ENCODE assay signal across 11 mouse cellular contexts in genomic region chr3:101885591-101885990, GRCm38 (mm10). TPM values are rescaled to one million over a fixed set of nuclear protein-coding genes. Genes with fewer than 3 reads are reported as not detected.
A peak's percentile ranks its signal among the peaks of the same experiment; 100 is the strongest.
DNase-seq lines count a peak whose midpoint lies in the region; ATAC-seq and TF ChIP-seq lines count a peak whose summit lies in the region.
"Had no signal": no experiment of that assay in that cellular context is flagged by ENCODE, and none has a peak within 500 bp of the region (broad histone marks: within the 10 kb centered on the region; RNA-seq: fewer than 3 reads in every experiment).

No protein-coding gene starts in this region.

- H3K9ac ChIP-seq in limb, embryonic 14.5 days (ENCODE audit: low read depth, low read length, severe bottlenecking), result no peak overlapping the region

- 0 out of 2 replicates have a peak, but pooled peaks have one; percentile 53 for ATAC-seq in limb, embryonic 14.5 days (ENCODE audit: low FRiP score, low read depth)
- no peak for ATAC-seq in monocyte, adult 5-6 weeks (replicated peaks; ENCODE audit: insufficient number of reproducible peaks, low FRiP score, low TSS enrichment, poor library complexity, severe bottlenecking)

- no peak overlapping the region for H3K4me2 ChIP-seq in limb, embryonic 14.5 days (replicated peaks; ENCODE audit: low read depth, low read length, severe bottlenecking)

- no peak for TF ChIP-seq POLR2A in limb, embryonic 14.5 days (IDR thresholded peaks at IDR 0.05; ENCODE audit: borderline replicate concordance, extremely low read depth, insufficient read depth, insufficient read length)

- WGBS in limb, embryonic 14.5 days, result 69% methylated on average over 3 of the region's 3 CpGs

- H3K9me3 ChIP-seq in limb, embryonic 14.5 days (ENCODE audit: control insufficient read depth, low read length), result no peaks in the 10 kb centered on the region

- H3K36me3 ChIP-seq in limb, embryonic 14.5 days (ENCODE audit: control insufficient read depth, insufficient read depth, low read length), result no peaks in the 10 kb centered on the region

- DNase-seq in frontal cortex, postnatal 36 days (ENCODE audit: low spot score in 2 of 2), result peak; percentile 16 to 21
- no peak for DNase-seq in frontal cortex, postnatal 25 days (ENCODE audit: low spot score in 2 of 2)
- peak; percentile 22 to 40 for DNase-seq in urinary bladder, postnatal 36 days (ENCODE audit: low spot score in 2 of 2)
- no peak for DNase-seq in urinary bladder, postnatal 25 days (ENCODE audit: low spot score)
- DNase-seq in limb, embryonic 14.5 days (ENCODE audit: low spot score), result peak; percentile 20
- peak; percentile 33 for DNase-seq in testis, postnatal 14 days (ENCODE audit: low spot score)
- DNase-seq in spleen, adult 12 weeks (ENCODE audit: low spot score), result no peak
- DNase-seq: thymus, postnatal 36 days had no signal

- H3K27ac ChIP-seq in limb, embryonic 14.5 days (replicated peaks; ENCODE audit: low read depth, low read length), result no peak overlapping the region

- H3K4me1 ChIP-seq in limb, embryonic 14.5 days (ENCODE audit: control insufficient read depth, insufficient read depth, low read length), result no peaks in the 10 kb centered on the region; the same call in 1 of the 2 replicates

- no peak overlapping the region for H3K4me3 ChIP-seq in limb, embryonic 14.5 days (replicated peaks; ENCODE audit: low read length)

- no peaks in the 10 kb centered on the region for H3K27me3 ChIP-seq in limb, embryonic 14.5 days (ENCODE audit: control insufficient read depth, insufficient read depth, low read length)
- H3K27me3 ChIP-seq: CH12.LX had no signal

RNA-seq across cellular contexts. Expression of gene Mab21l3, which starts 36.8 kb away (rescaled TPM):
- 2.9 TPM in 2 replicates for polyA plus RNA-seq in limb, embryonic 14.5 days (2012; rRNA removed)
- polyA plus RNA-seq in limb, embryonic 14.5 days (2014; fragmentation: Nextera tagmentation; extraction: Ambion mirVana), result 0.90 and 1.5 TPM in 2 replicates
- total RNA-seq in monocyte, adult 5-6 weeks (2017), result not detected in 3 replicates
- total RNA-seq: hematopoietic stem cell, adult 5-6 weeks had no signal

RNA-seq across cellular contexts. Expression of gene Slc22a15, which starts 38.7 kb away (rescaled TPM):
- polyA plus RNA-seq in limb, embryonic 14.5 days (2012; rRNA removed), result 11.5 and 13.2 TPM in 2 replicates
- polyA plus RNA-seq in limb, embryonic 14.5 days (2014; fragmentation: Nextera tagmentation; extraction: Ambion mirVana), result 5.8 and 7.5 TPM in 2 replicates
- 7.1 to 21.6 TPM (median 12.9 TPM) in 3 replicates for total RNA-seq in monocyte, adult 5-6 weeks (2017)

Comparison
In these comparisons a context has a peak if more than half of its experiments do, and no peak if none do; other contexts are left out.
1. DNase-seq: peak in frontal cortex, postnatal 36 days (2 of 2), urinary bladder, postnatal 36 days (2 of 2), limb, embryonic 14.5 days (single experiment) and testis, postnatal 14 days (single experiment); none in frontal cortex, postnatal 25 days (0 of 2), urinary bladder, postnatal 25 days (single experiment) and spleen, adult 12 weeks (single experiment).